Mouse (Mus musculus) thymus, adult 2 months (tissue): Measurements from ENCODE around the gene Ktn1.

Experiments used
- CTCF ChIP-seq: fragments of 200-500 bp; IDR thresholded peaks from 2 replicates; pipeline ENCODE4 v1.5.1; 2012; ENCODE audit warnings: mild to moderate bottlenecking, control low read depth, low read length, moderate library complexity, borderline replicate concordance; ENCODE audit not compliant: control insufficient read depth, poor library complexity, insufficient read depth; ENCODE audit errors: extremely low read depth
- POLR2A ChIP-seq: fragments of 200-500 bp; IDR thresholded peaks from 2 replicates; pipeline ENCODE4 v1.6.1; 2012; ENCODE audit warnings: mild to moderate bottlenecking, low read length, control low read depth, moderate library complexity; ENCODE audit not compliant: control insufficient read depth, poor library complexity, insufficient read depth; ENCODE audit errors: extremely low read depth

- TF ChIP-seq CTCF, result no peak
- TF ChIP-seq POLR2A, result no peak
Measured at GRCm38 (mm10) chr14:47682886-47683285, 34.6 kb downstream of the Ktn1 start.
